Mouse (Mus musculus): ENCODE measurements around the gene Nudcd2. TPM values are rescaled to one million over a fixed set of nuclear protein-coding genes. Genes with fewer than 3 reads are reported as not detected.
A peak's percentile ranks its signal among the peaks of the same experiment; 100 is the strongest.

Gene Nudcd2
- total and polyA plus RNA-seq, 3 experiments = 154 to 176 (median 171) TPM

GRCm38 (mm10) chr11:40759896-40760295 is 26.4 kb downstream of the Nudcd2 start:
- no peak for TF ChIP-seq POLR2A (IDR thresholded peaks at IDR 0.05; ENCODE audit: control insufficient read depth in 1 of 2, insufficient read depth in 1 of 2, low read depth in 1 of 2, low read length in 2 of 2, poor library complexity in 1 of 2)
- TF ChIP-seq NELFE (IDR thresholded peaks at IDR 0.05; ENCODE audit: low read depth, low read length) = no peak
- no peak for TF ChIP-seq USF1 (IDR thresholded peaks at IDR 0.05; ENCODE audit: low read depth, low read length)
- TF ChIP-seq GATA1 (IDR thresholded peaks at IDR 0.05; ENCODE audit: low read depth, low read length) = no peak
- TF ChIP-seq USF2 (IDR thresholded peaks at IDR 0.05; ENCODE audit: borderline replicate concordance in 1 of 2, insufficient read depth in 1 of 2, low read depth in 1 of 2, low read length in 2 of 2) = no peak
- TF ChIP-seq ZNF384 (IDR thresholded peaks at IDR 0.05; ENCODE audit: low read depth, low read length) = no peak
- no peak for TF ChIP-seq MAZ (IDR thresholded peaks at IDR 0.05; ENCODE audit: low read depth, low read length)
- TF ChIP-seq ZC3H11A (IDR thresholded peaks at IDR 0.05; ENCODE audit: low read depth, low read length) = no peak
- peaks cover 0 to 10% of the 10 kb centered on the region in 2 experiments; a peak in 3 of 4 replicates for H3K27me3 ChIP-seq (ENCODE audit: control insufficient read depth in 1 of 2, insufficient read depth in 2 of 2, low read length in 2 of 2)
- no peak overlapping the region for H3K4me3 ChIP-seq (ENCODE audit: control insufficient read depth in 1 of 2, insufficient read depth in 1 of 2, low read depth in 2 of 2, low read length in 2 of 2)
- peaks cover 0 to 5% of the 10 kb centered on the region in 2 experiments; a peak in 1 of 4 replicates for H3K36me3 ChIP-seq (ENCODE audit: control insufficient read depth in 1 of 2, insufficient read depth in 2 of 2, low read length in 2 of 2)
- peaks cover 2% of the 10 kb centered on the region; the same call in 1 of the 2 replicates for H3K79me2 ChIP-seq (ENCODE audit: control insufficient read depth, insufficient read depth, low read length, poor library complexity)
- no peaks in the 10 kb centered on the region for H3K9me3 ChIP-seq (replicated peaks; ENCODE audit: insufficient read depth, low read length)
- H3K27ac ChIP-seq (ENCODE audit: control insufficient read depth, low read depth, low read length) = no peak overlapping the region
- no peak for DNase-seq (ENCODE audit: low read depth, low spot score)
- H3K4me1 ChIP-seq (ENCODE audit: control insufficient read depth in 1 of 2, insufficient read depth in 2 of 2, low read length in 2 of 2) = peaks cover 0 to 11% of the 10 kb centered on the region in 2 experiments; a peak in 3 of 4 replicates
- H3K9ac ChIP-seq (ENCODE audit: control insufficient read depth, low read depth, low read length, poor library complexity, severe bottlenecking) = no peak overlapping the region

GRCm38 (mm10) chr11:40763395-40763794 is 29.9 kb downstream of the Nudcd2 start:
- Histone ChIP-seq H3K36me3 (ENCODE audit: control insufficient read depth in 1 of 2, insufficient read depth in 2 of 2, low read length in 2 of 2) (no peaks in the 10 kb centered on the region), H3K9me3 (replicated peaks; ENCODE audit: insufficient read depth, low read length) (no peaks in the 10 kb centered on the region), H3K4me1 (ENCODE audit: control insufficient read depth in 1 of 2, insufficient read depth in 2 of 2, low read length in 2 of 2) (peaks cover 0 to 3% of the 10 kb centered on the region in 2 experiments; a peak in 1 of 4 replicates), H3K79me2 (ENCODE audit: control insufficient read depth, insufficient read depth, low read length, poor library complexity) (no peaks in the 10 kb centered on the region), H3K9ac (ENCODE audit: control insufficient read depth, low read depth, low read length, poor library complexity, severe bottlenecking) (no peak overlapping the region), H3K4me3 (ENCODE audit: control insufficient read depth in 1 of 2, insufficient read depth in 1 of 2, low read depth in 2 of 2, low read length in 2 of 2) (no peak overlapping the region), H3K27me3 (ENCODE audit: control insufficient read depth in 1 of 2, insufficient read depth in 2 of 2, low read length in 2 of 2) (peaks cover 4 to 11% of the 10 kb centered on the region in 2 experiments), H3K27ac (ENCODE audit: control insufficient read depth, low read depth, low read length) (no peak overlapping the region)
- peak; percentile 67 for DNase-seq (ENCODE audit: low read depth, low spot score)
- no peak for TF ChIP-seq POLR2AphosphoS2 (IDR thresholded peaks at IDR 0.05; ENCODE audit: low read length)
- peak; percentile 41; the same call in 1 of the 2 replicates for TF ChIP-seq ZC3H11A (IDR thresholded peaks at IDR 0.05; ENCODE audit: low read depth, low read length)
- TF ChIP-seq USF2 (IDR thresholded peaks at IDR 0.05; ENCODE audit: borderline replicate concordance in 1 of 2, insufficient read depth in 1 of 2, low read depth in 1 of 2, low read length in 2 of 2) = no peak
- no peak for TF ChIP-seq MYB (IDR thresholded peaks at IDR 0.05; ENCODE audit: low read depth, low read length)
- peak; percentile 69 for TF ChIP-seq RAD21 (IDR thresholded peaks at IDR 0.05; ENCODE audit: low read depth, low read length)
- TF ChIP-seq NRF1 (IDR thresholded peaks at IDR 0.05; ENCODE audit: insufficient read depth, low read depth, low read length, poor library complexity, severe bottlenecking) = no peak
- peak; percentile 64 for TF ChIP-seq SMC3 (IDR thresholded peaks at IDR 0.05; ENCODE audit: low read depth, low read length)
- peak; percentile 67 to 73 (median 69) for TF ChIP-seq CTCF (IDR thresholded peaks at IDR 0.05 in 2 of 3, conservative IDR thresholded peaks at IDR 0.05 in 1 of 3; ENCODE audit: control insufficient read depth in 1 of 3, insufficient read depth in 1 of 3, low read depth in 2 of 3, low read length in 3 of 3, poor library complexity in 1 of 3, severe bottlenecking in 1 of 3)
- TF ChIP-seq POLR2A (IDR thresholded peaks at IDR 0.05; ENCODE audit: control insufficient read depth in 1 of 2, insufficient read depth in 1 of 2, low read depth in 1 of 2, low read length in 2 of 2, poor library complexity in 1 of 2) = no peak
- no peak for TF ChIP-seq JUND (IDR thresholded peaks at IDR 0.05; ENCODE audit: low read depth, low read length)
- TF ChIP-seq KAT2A (conservative IDR thresholded peaks at IDR 0.05; ENCODE audit: low read depth, low read length) = no peak

Measured in MEL (cell line).